Mouse (Mus musculus) stomach, postnatal 0 days (tissue): ENCODE data around the gene Spag7.

ENCODE experiments used
- CTCF ChIP-seq: IDR thresholded peaks from 2 replicates; pipeline ENCODE4 v1.5.1; 2016; ENCODE audit warnings: antibody characterized with exemption, low read depth, mild to moderate bottlenecking, moderate library complexity
- EP300 ChIP-seq: optimal IDR thresholded peaks from 2 replicates; pipeline ENCODE3; 2016; ENCODE audit warnings: antibody characterized with exemption

DNA sequence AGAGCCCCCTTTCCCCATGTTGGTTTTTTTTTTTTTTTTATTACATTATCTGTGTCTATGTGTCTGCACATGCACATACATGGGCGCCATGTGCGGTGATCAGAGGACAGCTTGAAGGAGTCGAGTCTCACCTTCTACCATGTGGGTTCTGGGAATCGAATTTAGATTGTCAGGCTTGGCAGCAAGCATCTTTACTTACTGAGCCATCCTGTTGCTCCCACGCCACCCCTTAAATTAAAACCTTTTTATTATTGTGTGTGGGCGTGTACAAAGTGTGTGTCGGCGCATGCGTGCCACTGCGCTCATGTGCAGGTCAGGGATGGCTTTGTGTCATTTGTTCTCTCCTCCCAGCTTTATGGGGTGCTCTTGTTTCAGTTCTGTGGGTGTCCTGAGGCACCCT, 41.8 kb upstream of the Spag7 start:
- TF ChIP-seq CTCF = no peak
- no peak for TF ChIP-seq EP300
